Mouse (Mus musculus) forelimb bud, embryonic 11.5 days (tissue): ENCODE results near the gene Mindy3.

Experiments
- DNase-seq: peaks from one replicate; pipeline ENCODE4 v3.0.0-alpha.2; 2012; ENCODE audit warnings: low read depth, low spot score

Gene Mindy3

DNA sequence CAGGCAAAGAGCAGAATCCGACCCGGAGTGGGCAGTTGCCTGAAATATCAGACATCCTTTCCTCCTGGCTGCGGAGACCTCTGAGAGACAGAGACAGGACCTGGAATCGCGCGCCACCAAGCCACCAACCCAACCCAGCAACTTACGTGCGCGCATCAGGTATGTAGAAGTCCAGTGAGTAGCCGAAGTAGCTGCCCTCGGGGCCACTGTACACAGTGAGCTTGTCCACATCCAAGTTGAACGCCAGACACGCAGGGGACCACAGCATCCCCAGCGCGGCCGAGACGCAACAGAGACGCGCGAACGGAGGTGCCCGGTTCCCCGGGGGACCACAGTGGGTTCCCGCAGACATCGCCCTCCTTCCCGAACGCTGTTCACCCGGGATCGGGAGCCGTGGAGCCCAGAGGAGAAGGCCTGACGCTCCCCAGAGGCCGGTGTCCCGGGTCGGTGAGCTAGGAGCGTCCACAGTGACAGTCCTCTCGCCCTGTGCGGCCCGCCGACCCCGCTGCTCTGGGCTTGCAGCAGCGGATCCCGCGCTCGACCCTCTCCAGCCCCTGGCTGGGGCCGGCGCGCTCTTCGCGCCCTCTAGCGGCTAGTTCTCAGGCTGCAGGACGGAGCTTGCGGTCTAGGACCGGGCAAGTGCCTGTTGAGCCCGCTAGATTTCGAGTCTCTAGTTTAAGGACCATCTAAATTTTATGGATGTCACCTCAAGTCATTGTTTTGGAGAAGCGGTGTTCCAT lies 117.7 kb downstream of the Mindy3 start, which contains the start of gene Itga8:
Itga8 (minus strand) TSS at position 492 of the 740 bp plus-strand sequence.
- peak; percentile 93 for DNase-seq

DNA sequence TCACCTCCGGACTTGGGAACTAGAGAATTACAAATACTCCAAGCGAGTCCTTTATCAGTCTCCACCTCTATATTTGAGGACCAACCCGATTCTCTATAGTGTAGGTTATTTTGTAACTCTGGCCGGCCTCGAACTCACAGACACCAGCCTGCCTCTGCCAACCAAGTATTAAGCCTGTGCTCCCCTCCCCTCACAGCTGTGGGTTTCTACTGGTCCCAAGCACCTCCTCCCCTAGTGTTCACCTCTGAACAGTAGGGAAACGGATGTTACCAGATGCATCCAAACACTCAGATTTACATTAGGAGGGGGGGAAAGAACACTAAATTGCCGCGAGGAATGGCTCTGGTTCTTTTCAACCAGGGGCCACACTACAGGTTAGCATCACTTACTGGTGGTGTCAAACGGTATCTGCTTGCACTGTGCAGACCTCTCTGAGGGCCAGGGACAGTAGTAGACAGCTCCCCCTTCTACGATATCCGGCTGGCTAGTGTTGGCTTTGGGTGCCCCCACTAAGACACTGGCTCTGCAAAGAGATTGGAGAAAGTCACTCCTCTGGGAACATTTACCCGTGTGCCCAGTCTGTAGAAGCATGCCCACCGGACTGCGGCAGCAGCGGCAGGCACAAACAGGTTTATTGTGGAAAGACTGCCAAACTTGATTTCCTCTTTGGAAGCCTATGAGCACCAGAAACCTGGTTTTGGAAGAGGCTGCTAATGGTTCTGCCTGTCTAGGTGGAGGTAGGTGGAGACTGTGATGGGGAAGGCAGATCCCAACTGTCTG lies 118.6 kb downstream of the Mindy3 start:
- DNase-seq, result no peak

DNA sequence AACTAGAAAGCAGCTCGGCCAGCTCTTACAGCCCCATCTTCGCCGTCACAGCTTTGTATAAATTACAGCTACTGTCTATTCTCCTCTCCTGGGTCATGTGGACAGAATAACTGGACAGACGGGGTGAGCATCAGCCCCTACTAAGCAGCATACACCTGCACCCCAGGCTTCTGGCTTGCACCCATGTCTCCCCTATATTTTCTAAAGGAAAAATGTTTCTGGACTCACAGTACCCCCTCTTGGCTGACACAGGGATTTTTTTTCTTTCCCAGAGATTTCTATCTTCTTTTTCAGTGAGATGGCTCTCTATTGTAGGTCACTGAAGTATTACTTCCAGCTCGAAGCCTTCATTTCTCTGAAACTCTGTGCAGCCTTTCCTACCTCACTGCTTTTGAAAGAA lies 122.0 kb downstream of the Mindy3 start:
- no peak for DNase-seq
